Mouse (Mus musculus) urinary bladder, adult 18-20 months (tissue): ENCODE measurements around the gene 2310011J03Rik.
A peak's percentile ranks its signal among the peaks of the same experiment; 100 is the strongest.

Experiments used
- DNase-seq, 2 experiments: peaks; one replicate each; pipeline ENCODE4 v3.0.0; 2022; ENCODE audit warnings: low spot score in 2 of 2, mixed read lengths in 2 of 2

Gene 2310011J03Rik

GRCm38 (mm10) chr10:80293325-80293724 lies 27.0 kb downstream of the 2310011J03Rik start:
- DNase-seq: no peak

- peak; percentile 85 to 90 for DNase-seq
Measured at GRCm38 (mm10) chr10:80292251-80293146, 27.8 kb downstream of the 2310011J03Rik start, which contains the start of gene Rps15. Gene Rps15 (plus strand): TSS chr10:80292453.

GRCm38 (mm10) chr10:80288657-80289056 lies 31.7 kb downstream of the 2310011J03Rik start:
- DNase-seq: no peak

- DNase-seq: no peak
Measured at GRCm38 (mm10) chr10:80288097-80288496, 32.2 kb downstream of the 2310011J03Rik start.

- DNase-seq: no peak
Measured at GRCm38 (mm10) chr10:80285222-80286070, 34.9 kb downstream of the 2310011J03Rik start.

- peak in 1 of 2 experiments; percentile 43 for DNase-seq
Measured at GRCm38 (mm10) chr10:80282481-80283441, 37.6 kb downstream of the 2310011J03Rik start.

- no peak for DNase-seq
Measured at GRCm38 (mm10) chr10:80281921-80282371, 38.4 kb downstream of the 2310011J03Rik start.

- DNase-seq: no peak
Measured at GRCm38 (mm10) chr10:80281304-80281703, 39.0 kb downstream of the 2310011J03Rik start.

- DNase-seq: no peak
Measured at GRCm38 (mm10) chr10:80279273-80279672, 41.1 kb downstream of the 2310011J03Rik start.

GRCm38 (mm10) chr10:80278390-80278789 lies 41.9 kb downstream of the 2310011J03Rik start:
- no peak for DNase-seq

GRCm38 (mm10) chr10:80276238-80276637 lies 44.1 kb downstream of the 2310011J03Rik start:
- DNase-seq: no peak

GRCm38 (mm10) chr10:80273847-80274246 lies 46.5 kb downstream of the 2310011J03Rik start:
- DNase-seq: no peak

- no peak for DNase-seq
Measured at GRCm38 (mm10) chr10:80271870-80272585, 48.3 kb downstream of the 2310011J03Rik start.

GRCm38 (mm10) chr10:80271186-80271843 lies 49.0 kb downstream of the 2310011J03Rik start:
- no peak for DNase-seq

GRCm38 (mm10) chr10:80270734-80271181 lies 49.6 kb downstream of the 2310011J03Rik start:
- no peak for DNase-seq

- DNase-seq: no peak
Measured at GRCm38 (mm10) chr10:80270099-80270498, 50.2 kb downstream of the 2310011J03Rik start.
